Mouse (Mus musculus) G1E (cell line): ENCODE results near the gene Gm49416.

Experiments
- CTCF ChIP-seq: IDR thresholded peaks from 2 replicates; pipeline ENCODE4 v1.5.1; 2012; ENCODE audit warnings: low read depth, low read length, inconsistent platforms, mixed read lengths
- GATA1 ChIP-seq: IDR thresholded peaks from 2 replicates; pipeline ENCODE4 v1.6.1; 2012; ENCODE audit warnings: borderline replicate concordance, low read length, inconsistent platforms, mixed read lengths
- GATA2 ChIP-seq: IDR thresholded peaks from 2 replicates; pipeline ENCODE4 v1.6.1; 2012; ENCODE audit warnings: low read depth, low read length, inconsistent platforms, borderline replicate concordance
- TAL1 ChIP-seq: conservative IDR thresholded peaks from 2 replicates; pipeline ENCODE4 v1.6.1; 2012; ENCODE audit warnings: low read depth, low read length, inconsistent platforms, mixed read lengths

GRCm38 (mm10) chr19:8920836-8921291 lies 32.1 kb downstream of the Gm49416 start:
- no peak for TF ChIP-seq CTCF
- no peak for TF ChIP-seq TAL1
- TF ChIP-seq GATA2: no peak
- TF ChIP-seq GATA1: no peak
